Mouse (Mus musculus) thymus, adult 2 months (tissue): ENCODE results near the gene Tpd52l2.

ENCODE experiments used
- CTCF ChIP-seq: fragments of 200-500 bp; IDR thresholded peaks from 2 replicates; pipeline ENCODE4 v1.5.1; 2012; ENCODE audit warnings: mild to moderate bottlenecking, control low read depth, low read length, moderate library complexity, borderline replicate concordance; ENCODE audit not compliant: control insufficient read depth, poor library complexity, insufficient read depth; ENCODE audit errors: extremely low read depth
- POLR2A ChIP-seq: fragments of 200-500 bp; IDR thresholded peaks from 2 replicates; pipeline ENCODE4 v1.6.1; 2012; ENCODE audit warnings: mild to moderate bottlenecking, low read length, control low read depth, moderate library complexity; ENCODE audit not compliant: control insufficient read depth, poor library complexity, insufficient read depth; ENCODE audit errors: extremely low read depth

DNA sequence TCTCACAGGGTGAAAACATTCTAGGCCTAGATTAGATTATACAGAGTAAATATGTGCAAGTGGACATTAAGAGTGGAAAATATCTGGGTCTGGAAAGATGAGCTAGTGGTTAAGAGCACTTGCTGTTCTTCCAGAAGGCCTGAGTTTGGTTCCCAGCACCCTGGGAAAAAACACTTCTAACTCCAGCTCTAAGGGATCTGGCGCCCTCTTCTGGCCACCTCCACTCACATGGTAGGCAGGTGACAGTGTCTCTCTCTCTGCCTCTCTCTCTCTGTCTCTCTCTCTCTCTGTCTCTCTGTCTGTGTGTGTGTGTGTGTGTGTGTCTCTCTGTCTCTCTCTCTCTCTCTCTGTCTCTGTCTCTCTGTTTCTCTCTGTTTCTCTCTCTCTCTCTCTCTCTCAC is 43.7 kb upstream of the Tpd52l2 start:
- TF ChIP-seq POLR2A (no peak), CTCF (no peak)
